Comparison of ENCODE assay signal across 8 mouse cellular contexts in the genomic region with DNA sequence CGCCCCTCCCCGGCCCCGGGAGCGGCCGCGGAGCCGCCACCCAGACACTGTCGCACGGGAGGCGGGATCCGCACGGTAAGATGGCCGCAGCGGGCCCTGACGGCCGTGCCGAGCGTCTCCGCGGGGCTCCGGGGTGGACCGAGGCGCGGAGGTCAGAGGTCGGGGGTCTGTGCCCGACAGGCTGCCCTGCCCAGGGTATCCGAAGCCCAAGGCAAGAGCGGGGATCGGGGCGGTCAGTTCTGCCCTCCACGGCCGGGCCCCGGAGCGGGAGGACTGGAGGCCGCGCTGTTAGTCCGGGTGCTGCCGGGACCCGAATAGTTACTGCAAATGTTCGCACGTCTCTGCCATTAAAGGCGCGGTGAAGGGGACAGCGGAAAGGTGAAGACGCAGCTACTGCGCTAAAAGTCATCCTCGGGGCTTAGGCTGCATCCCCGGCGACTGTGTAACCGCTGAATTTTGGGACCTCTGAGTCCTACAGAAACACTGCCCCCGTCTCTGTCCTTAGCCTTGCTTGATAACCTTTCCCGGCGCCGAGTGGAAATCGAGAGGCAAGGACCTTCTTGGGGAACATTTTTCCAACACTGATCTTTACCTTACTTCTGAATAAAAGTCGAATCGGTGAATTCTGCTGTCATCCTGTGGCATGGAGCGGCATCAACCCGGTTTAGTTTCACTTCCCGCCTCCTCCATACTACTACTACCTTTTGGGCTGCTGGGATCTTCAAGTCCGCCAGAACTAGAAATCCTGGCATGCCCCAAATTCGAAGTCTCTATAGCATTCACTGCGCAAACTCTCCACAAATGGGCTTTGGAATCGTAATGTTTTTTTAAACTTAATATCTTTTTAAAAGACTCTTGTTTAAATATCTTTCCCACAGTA. TPM values are rescaled to one million over a fixed set of nuclear protein-coding genes. Genes with fewer than 3 reads are reported as not detected.
DNase-seq lines count a peak whose midpoint lies in the region; ATAC-seq and TF ChIP-seq lines count a peak whose summit lies in the region.

No protein-coding gene starts in this region.

- WGBS in forebrain, postnatal 0 days: 6% methylated on average over 63 of the region's 64 CpGs
- under 1% methylated on average over 51 of the region's 64 CpGs for WGBS in liver, embryonic 16.5 days (ENCODE audit: insufficient replicate concordance)

- no peaks in the 10 kb centered on the region for H3K27me3 ChIP-seq in Patski
- no peaks in the 10 kb centered on the region for H3K27me3 ChIP-seq in forebrain, postnatal 0 days (ENCODE audit: insufficient read depth, low read length)
- no peaks in the 10 kb centered on the region for H3K27me3 ChIP-seq in liver, embryonic 16.5 days (ENCODE audit: control insufficient read depth, insufficient read depth, low read depth, low read length)

- in situ Hi-C loops in Patski (cut with MboI; ENCODE audit: low pct_unique_long_range_greater_than_20kb): no loop called here

- H3K36me3 ChIP-seq in forebrain, postnatal 0 days (ENCODE audit: insufficient read depth): peaks cover 15% of the 10 kb centered on the region
- peaks cover 20% of the 10 kb centered on the region for H3K36me3 ChIP-seq in liver, embryonic 16.5 days (ENCODE audit: control insufficient read depth, insufficient read depth)

- peak overlapping the region; percentile 100 for H3K4me3 ChIP-seq in forebrain, postnatal 0 days (ENCODE audit: low read depth, low read length)
- H3K4me3 ChIP-seq in liver, embryonic 16.5 days (ENCODE audit: low read depth, low read length): peak overlapping the region; percentile 100

- peak overlapping the region; percentile 95 for H3K9ac ChIP-seq in forebrain, postnatal 0 days
- H3K9ac ChIP-seq in liver, embryonic 16.5 days (ENCODE audit: low read depth, low read length): peak overlapping the region; percentile 100

- H3K4me1 ChIP-seq in forebrain, postnatal 0 days (ENCODE audit: insufficient read depth): peaks cover 16% of the 10 kb centered on the region
- peaks cover 43% of the 10 kb centered on the region for H3K4me1 ChIP-seq in liver, embryonic 16.5 days (ENCODE audit: control insufficient read depth, low read depth, low read length)

- no peak for TF ChIP-seq CTCF in Patski (IDR thresholded peaks at IDR 0.05)
- TF ChIP-seq CTCF in forebrain, postnatal 0 days (IDR thresholded peaks at IDR 0.05; ENCODE audit: low read depth): no peak

- H3K27ac ChIP-seq in forebrain, postnatal 0 days (ENCODE audit: low read depth, low read length): peak overlapping the region; percentile 86
- peak overlapping the region; percentile 100 for H3K27ac ChIP-seq in liver, embryonic 16.5 days (ENCODE audit: low read length)

- ATAC-seq in Patski: peak; percentile 27
- ATAC-seq in forebrain, postnatal 0 days: no peak; the same call in 1 of the 2 replicates
- ATAC-seq in liver, embryonic 16.5 days (ENCODE audit: low read depth): no peak; the same call in 1 of the 2 replicates

- H3K9me3 ChIP-seq in forebrain, postnatal 0 days (ENCODE audit: low read length): no peaks in the 10 kb centered on the region
- H3K9me3 ChIP-seq in liver, embryonic 16.5 days (replicated peaks; ENCODE audit: control insufficient read depth, low read length): no peaks in the 10 kb centered on the region

- CTCF ChIA-PET in Patski (lab: Charles Lee): interaction anchor here (1.0 kb wide), 1 partner anchor 26 kb away, joined by 3 read pairs; no protein-coding TSS in a partner anchor

- peak overlapping the region; percentile 75 for H3K4me2 ChIP-seq in forebrain, postnatal 0 days (ENCODE audit: low read depth)
- H3K4me2 ChIP-seq in liver, embryonic 16.5 days (ENCODE audit: low read depth, low read length): peak overlapping the region; percentile 83

- peak; percentile 54 to 73 for DNase-seq in layer of hippocampus, postnatal 25 days (ENCODE audit: extremely low spot score in 1 of 2, low spot score in 1 of 2)
- no peak for DNase-seq in layer of hippocampus, postnatal 36 days
- DNase-seq in Patski (ENCODE audit: low read depth, low spot score): no peak
- no peak for DNase-seq in forebrain, postnatal 0 days
- DNase-seq in natural killer cell, adult 2 months (ENCODE audit: low spot score in 2 of 2): no peak
- no peak for DNase-seq in adrenal gland, postnatal 10 days
- no peak for DNase-seq in thymus, postnatal 0 days (ENCODE audit: low spot score)

- POLR2A ChIA-PET in Patski (lab: Charles Lee): interaction anchor here (1.1 kb wide), 1 partner anchor 130 kb away, joined by 3 read pairs; the partner anchor contains the start of gene Mrgbp

RNA-seq across cellular contexts. Expression of gene Gid8, which starts 0.6 kb away (rescaled TPM):
- total RNA-seq in layer of hippocampus, postnatal 25 days (2021): 10 to 100 TPM; 60.5 to 62.2 TPM
- total RNA-seq in layer of hippocampus, postnatal 36 days (2021): 10 to 100 TPM; 63.3 to 63.4 TPM
- 54.1 TPM for polyA plus RNA-seq in Patski (2021)
- total RNA-seq in forebrain, postnatal 0 days (2014; rRNA removed): 49.8 and 69.9 TPM in 2 replicates
- 43.6 and 50.6 TPM in 2 replicates for polyA plus RNA-seq in forebrain, postnatal 0 days (2015; fragmentation: Nextera tagmentation; extraction: Ambion mirVana)
- polyA plus RNA-seq in liver, embryonic 16.5 days (2015; fragmentation: Nextera tagmentation; extraction: Ambion mirVana): 101 and 112 TPM in 2 replicates
- 10 to 100 TPM; 61.8 to 71.6 TPM for total RNA-seq in adrenal gland, postnatal 10 days (2021)
- 50.5 and 53.1 TPM in 2 replicates for polyA plus RNA-seq in thymus, postnatal 0 days (2015; fragmentation: Nextera tagmentation; extraction: Ambion mirVana)

RNA-seq across cellular contexts. Expression of gene Dido1, which starts 0.7 kb away (rescaled TPM):
- 10 to 100 TPM; 51.1 to 59.6 TPM for total RNA-seq in layer of hippocampus, postnatal 25 days (2021)
- 10 to 100 TPM; 52.2 to 61.1 TPM for total RNA-seq in layer of hippocampus, postnatal 36 days (2021)
- polyA plus RNA-seq in Patski (2021): 30.8 TPM
- 41.2 and 50.2 TPM in 2 replicates for total RNA-seq in forebrain, postnatal 0 days (2014; rRNA removed)
- 12.2 and 17.6 TPM in 2 replicates for polyA plus RNA-seq in forebrain, postnatal 0 days (2015; fragmentation: Nextera tagmentation; extraction: Ambion mirVana)
- 12.6 and 12.9 TPM in 2 replicates for polyA plus RNA-seq in liver, embryonic 16.5 days (2015; fragmentation: Nextera tagmentation; extraction: Ambion mirVana)
- 10 to 100 TPM; 41.1 to 55.9 TPM for total RNA-seq in adrenal gland, postnatal 10 days (2021)
- polyA plus RNA-seq in thymus, postnatal 0 days (2015; fragmentation: Nextera tagmentation; extraction: Ambion mirVana): 25.6 and 32.2 TPM in 2 replicates

RNA-seq across cellular contexts. Expression of gene Slc17a9, which starts 14.5 kb away (rescaled TPM):
- total RNA-seq in layer of hippocampus, postnatal 25 days (2021): under 1 TPM; 0.12 to 0.52 TPM
- under 1 TPM in 1 of 2 experiments, not detected in 1; 0.51 TPM for total RNA-seq in layer of hippocampus, postnatal 36 days (2021)
- 0.12 TPM for polyA plus RNA-seq in Patski (2021)
- total RNA-seq in forebrain, postnatal 0 days (2014; rRNA removed): 0.10 and 0.38 TPM in 2 replicates
- polyA plus RNA-seq in forebrain, postnatal 0 days (2015; fragmentation: Nextera tagmentation; extraction: Ambion mirVana): 0.10 and 0.19 TPM in 2 replicates
- 10.4 and 10.8 TPM in 2 replicates for polyA plus RNA-seq in liver, embryonic 16.5 days (2015; fragmentation: Nextera tagmentation; extraction: Ambion mirVana)
- 1 to 10 TPM; 1.6 to 2.2 TPM for total RNA-seq in adrenal gland, postnatal 10 days (2021)
- polyA plus RNA-seq in thymus, postnatal 0 days (2015; fragmentation: Nextera tagmentation; extraction: Ambion mirVana): 2.6 and 3.1 TPM in 2 replicates

Comparison
In these comparisons a context has a peak if more than half of its experiments do, and no peak if none do; other contexts are left out.
1. DNase-seq: peak in layer of hippocampus, postnatal 25 days (2 of 2); none in layer of hippocampus, postnatal 36 days (0 of 2), Patski (single experiment), forebrain, postnatal 0 days (single experiment), natural killer cell, adult 2 months (0 of 2), adrenal gland, postnatal 10 days (single experiment) and thymus, postnatal 0 days (single experiment).